Mouse (Mus musculus) heart, embryonic 11.5 days (tissue): ENCODE measurements around the gene Ptges. TPM values are rescaled to one million over a fixed set of nuclear protein-coding genes. Genes with fewer than 3 reads are reported as not detected.

Experiments used
- ATAC-seq: fragments of 200-750 bp; cut with Nextera tagmentation; replicated peaks from 2 replicates; pipeline ENCODE4 v1.8.0; 2017; ENCODE audit warnings: moderate library complexity; ENCODE audit not compliant: insufficient number of reproducible peaks, low FRiP score, low TSS enrichment
- H3K27ac ChIP-seq: fragments of 300-500 bp; sonication (generic); 2 replicates; pipeline ENCODE4 v1.5.1; 2014; ENCODE audit warnings: mild to moderate bottlenecking, low read depth, low read length
- H3K27me3 ChIP-seq: fragments of 300-500 bp; sonication (generic); 2 replicates; pipeline ENCODE4 v1.6.1; 2014; ENCODE audit warnings: mild to moderate bottlenecking, low read length, mixed read lengths; ENCODE audit not compliant: control insufficient read depth, insufficient read depth
- H3K36me3 ChIP-seq: fragments of 300-500 bp; sonication (generic); 2 replicates; pipeline ENCODE4 v1.6.1; 2014; ENCODE audit warnings: mild to moderate bottlenecking, low read length, moderate library complexity, mixed read lengths; ENCODE audit not compliant: control insufficient read depth, insufficient read depth
- H3K4me1 ChIP-seq: fragments of 300-500 bp; sonication (generic); 2 replicates; pipeline ENCODE4 v1.6.1; 2014; ENCODE audit warnings: low read length; ENCODE audit not compliant: control insufficient read depth, insufficient read depth
- H3K4me2 ChIP-seq: fragments of 300-500 bp; sonication (generic); 2 replicates; pipeline ENCODE4 v1.6.1; 2014; ENCODE audit warnings: mild to moderate bottlenecking, moderate library complexity
- H3K4me3 ChIP-seq: fragments of 300-500 bp; sonication (generic); 2 replicates; pipeline ENCODE4 v1.5.1; 2014; ENCODE audit warnings: low read depth, low read length
- H3K9ac ChIP-seq: fragments of 300-500 bp; sonication (generic); 2 replicates; pipeline ENCODE4 v1.6.1; 2014; ENCODE audit warnings: mild to moderate bottlenecking, low read depth, low read length, moderate library complexity
- H3K9me3 ChIP-seq: fragments of 300-500 bp; sonication (generic); replicated peaks from 2 replicates; pipeline ENCODE4 v1.6.1; 2016; ENCODE audit warnings: low read length; ENCODE audit not compliant: control insufficient read depth
- WGBS: fragments of 180-500 bp; shearing (Covaris S2); extraction: QIAGEN DNeasy Blood & Tissue Kit; methylation state at CpG from one replicate; pipeline ENCODE4 v1.1.7; 2014; ENCODE audit not compliant: insufficient replicate concordance; 5-methylcytosine and 5-hydroxymethylcytosine counted together
- polyA plus RNA-seq: library from polyadenylated mRNA; unstranded; fragments of >200 nt; fragmentation: Nextera tagmentation; extraction: Ambion mirVana; gene quantifications from 2 replicates; pipeline ENCODE4 v1.2.1, GENCODE M21; 2014

Ptges gene
- polyA plus RNA-seq, 1 experiment from 2014 or later, result 3.1 TPM

- no peak for ATAC-seq
- 85% methylated on average over 7 of the region's 7 CpGs for WGBS
- Histone ChIP-seq H3K9ac (no peak overlapping the region), H3K4me2 (no peak overlapping the region), H3K4me1 (peaks cover 2% of the 10 kb centered on the region), H3K27me3 (no peaks in the 10 kb centered on the region), H3K27ac (no peak overlapping the region), H3K36me3 (peaks cover 22% of the 10 kb centered on the region), H3K9me3 (no peaks in the 10 kb centered on the region), H3K4me3 (no peak overlapping the region)
These were observed 48.4 kb downstream of the Ptges start for GRCm38 (mm10) chr2:30881215-30881614.

DNA sequence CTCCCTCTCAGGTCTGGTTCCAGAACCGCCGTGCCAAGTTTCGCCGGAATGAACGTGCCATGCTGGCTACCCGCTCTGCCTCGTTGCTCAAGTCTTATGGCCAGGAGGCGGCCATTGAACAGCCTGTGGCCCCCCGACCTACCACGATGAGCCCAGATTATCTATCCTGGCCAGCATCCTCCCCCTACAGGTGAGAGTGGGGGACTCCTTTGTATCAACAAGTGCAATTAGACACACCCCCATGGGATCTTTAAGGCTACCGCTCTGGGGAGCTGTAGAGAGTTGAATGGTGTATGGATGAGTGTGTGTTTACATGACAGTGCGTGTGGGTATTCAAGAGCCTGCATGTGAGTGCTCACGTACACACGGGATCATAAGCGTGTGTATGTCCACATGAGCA lies 50.2 kb downstream of the Ptges start:
- H3K27ac ChIP-seq, result no peak overlapping the region
- H3K4me1 ChIP-seq, result peaks cover 19% of the 10 kb centered on the region
- no peak overlapping the region for H3K9ac ChIP-seq
- H3K9me3 ChIP-seq, result no peaks in the 10 kb centered on the region
- no peak overlapping the region for H3K4me2 ChIP-seq
- peaks cover 17% of the 10 kb centered on the region for H3K36me3 ChIP-seq
- WGBS, result 88% methylated on average over 15 of the region's 15 CpGs
- H3K27me3 ChIP-seq, result no peaks in the 10 kb centered on the region
- H3K4me3 ChIP-seq, result no peak overlapping the region
- ATAC-seq, result no peak

- no peak for ATAC-seq
- no peak overlapping the region for H3K4me2 ChIP-seq
- peaks cover 31% of the 10 kb centered on the region for H3K4me1 ChIP-seq
- H3K27ac ChIP-seq, result 0 out of 2 replicates have a peak overlapping the region, but pooled peaks have one; percentile 10
- peaks cover 12% of the 10 kb centered on the region for H3K36me3 ChIP-seq
- no peaks in the 10 kb centered on the region for H3K9me3 ChIP-seq
- H3K4me3 ChIP-seq, result no peak overlapping the region
- H3K27me3 ChIP-seq, result no peaks in the 10 kb centered on the region
- 45% methylated on average over 11 of the region's 11 CpGs for WGBS
- no peak overlapping the region for H3K9ac ChIP-seq
These were observed 53.8 kb downstream of the Ptges start for GRCm38 (mm10) chr2:30875621-30876432.

DNA sequence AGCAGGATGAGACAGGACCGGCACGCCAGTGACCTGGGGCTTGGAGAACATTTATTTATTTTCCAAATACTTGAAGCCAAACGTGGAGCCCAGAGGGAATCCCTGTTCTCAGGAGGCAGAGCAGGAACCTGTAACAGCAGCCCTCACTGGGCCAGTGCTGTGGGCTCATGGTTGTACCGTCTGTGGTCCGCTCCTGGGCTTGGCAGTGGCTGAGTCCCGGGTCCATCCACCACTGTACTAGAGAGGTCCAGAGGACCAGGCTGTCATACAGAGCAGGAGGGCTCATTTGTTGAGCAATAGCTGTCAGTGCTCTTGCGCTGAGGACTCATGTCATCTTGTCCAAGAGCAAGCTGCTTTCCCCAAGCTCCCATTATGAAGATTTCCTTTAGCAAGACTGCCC lies 54.6 kb downstream of the Ptges start:
- Histone ChIP-seq H3K4me3 (no peak overlapping the region), H3K36me3 (peaks cover 5% of the 10 kb centered on the region), H3K27ac (no peak overlapping the region), H3K9me3 (no peaks in the 10 kb centered on the region), H3K4me1 (peaks cover 31% of the 10 kb centered on the region), H3K4me2 (no peak overlapping the region), H3K9ac (no peak overlapping the region), H3K27me3 (no peaks in the 10 kb centered on the region)
- no peak for ATAC-seq
- WGBS, result 64% methylated on average over 7 of the region's 7 CpGs

DNA sequence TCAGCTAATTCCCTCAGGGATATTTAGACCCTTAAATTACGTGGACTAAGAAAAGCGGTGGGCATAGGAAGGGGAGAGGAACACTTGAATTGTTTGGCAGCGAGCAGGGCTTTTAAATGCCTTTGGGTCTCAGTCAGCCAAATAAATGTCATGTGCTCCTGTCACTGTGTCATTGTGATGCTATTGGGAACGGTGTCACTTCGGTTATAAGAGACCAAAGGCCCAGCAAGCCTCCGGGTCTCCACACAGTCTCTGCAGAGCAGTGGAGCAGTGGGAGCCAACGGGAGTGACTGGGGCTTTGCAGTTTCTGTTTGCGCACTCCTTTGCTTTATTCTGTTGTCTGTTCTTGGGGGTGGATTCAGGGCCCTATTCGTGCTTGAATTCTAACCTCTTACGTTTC lies 55.2 kb downstream of the Ptges start:
- 49% methylated on average over 10 of the region's 10 CpGs for WGBS
- Histone ChIP-seq H3K9ac (no peak overlapping the region), H3K9me3 (no peaks in the 10 kb centered on the region), H3K4me1 (peaks cover 31% of the 10 kb centered on the region), H3K4me2 (no peak overlapping the region), H3K27ac (no peak overlapping the region), H3K27me3 (no peaks in the 10 kb centered on the region), H3K4me3 (no peak overlapping the region), H3K36me3 (peaks cover 5% of the 10 kb centered on the region)
- no peak for ATAC-seq

- Histone ChIP-seq H3K27me3 (no peaks in the 10 kb centered on the region), H3K4me1 (peaks cover 31% of the 10 kb centered on the region), H3K27ac (peak overlapping the region; percentile 30; the same call in 1 of the 2 replicates), H3K36me3 (no peaks in the 10 kb centered on the region), H3K9ac (no peak overlapping the region), H3K4me3 (no peak overlapping the region), H3K4me2 (no peak overlapping the region), H3K9me3 (no peaks in the 10 kb centered on the region)
- no peak for ATAC-seq
- 66% methylated on average over 6 of the region's 6 CpGs for WGBS
These were observed 57.0 kb downstream of the Ptges start for GRCm38 (mm10) chr2:30872669-30873068.

GRCm38 (mm10) chr2:30870863-30871262 lies 58.8 kb downstream of the Ptges start:
- H3K4me2 ChIP-seq, result no peak overlapping the region
- H3K9ac ChIP-seq, result no peak overlapping the region
- no peaks in the 10 kb centered on the region for H3K9me3 ChIP-seq
- WGBS, result 72% methylated on average over 8 of the region's 8 CpGs
- H3K4me3 ChIP-seq, result no peak overlapping the region
- H3K27ac ChIP-seq, result no peak overlapping the region
- H3K27me3 ChIP-seq, result no peaks in the 10 kb centered on the region
- H3K4me1 ChIP-seq, result peaks cover 26% of the 10 kb centered on the region
- H3K36me3 ChIP-seq, result no peaks in the 10 kb centered on the region
- ATAC-seq, result no peak

- H3K9ac ChIP-seq, result peak overlapping the region; percentile 62; the same call in 1 of the 2 replicates
- H3K4me2 ChIP-seq, result peak overlapping the region; percentile 66; the same call in 1 of the 2 replicates
- peaks cover 38% of the 10 kb centered on the region for H3K4me1 ChIP-seq
- no peaks in the 10 kb centered on the region for H3K27me3 ChIP-seq
- H3K4me3 ChIP-seq, result peak overlapping the region; percentile 32; the same call in 1 of the 2 replicates
- H3K36me3 ChIP-seq, result no peaks in the 10 kb centered on the region
- H3K9me3 ChIP-seq, result no peaks in the 10 kb centered on the region
- H3K27ac ChIP-seq, result no peak overlapping the region; the same call in 1 of the 2 replicates
- 45% methylated on average over 3 of the region's 3 CpGs for WGBS
- ATAC-seq, result no peak
These were observed 64.2 kb downstream of the Ptges start for GRCm38 (mm10) chr2:30865426-30865825.

DNA sequence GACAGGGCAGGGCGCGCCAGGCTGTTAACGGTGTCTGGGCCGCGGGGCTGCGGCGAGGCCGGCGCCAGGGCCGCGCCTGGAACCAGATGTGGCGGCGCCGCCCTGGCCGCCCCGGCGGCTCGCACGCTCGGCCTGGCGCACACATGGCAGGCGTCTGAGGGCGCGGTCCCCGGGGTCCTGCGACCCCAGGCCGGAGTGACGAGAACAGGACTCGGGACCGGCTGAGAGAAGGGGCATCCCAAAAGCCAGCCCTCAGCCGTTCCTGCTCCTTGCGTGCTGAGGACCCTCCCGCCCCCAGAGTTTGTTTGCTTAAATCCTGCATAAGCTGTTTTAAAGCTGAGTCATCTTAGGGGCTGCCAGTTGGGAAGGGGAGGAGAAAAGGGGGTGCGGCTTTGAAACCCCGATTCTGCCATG lies 64.7 kb downstream of the Ptges start:
- no peaks in the 10 kb centered on the region for H3K27me3 ChIP-seq
- peak overlapping the region; percentile 71 for H3K27ac ChIP-seq
- peaks cover 38% of the 10 kb centered on the region for H3K4me1 ChIP-seq
- H3K9ac ChIP-seq, result peak overlapping the region; percentile 62
- H3K9me3 ChIP-seq, result no peaks in the 10 kb centered on the region
- no peaks in the 10 kb centered on the region for H3K36me3 ChIP-seq
- H3K4me3 ChIP-seq, result peak overlapping the region; percentile 32
- H3K4me2 ChIP-seq, result peak overlapping the region; percentile 66
- 4% methylated on average over 35 of the region's 35 CpGs for WGBS
- ATAC-seq, result peak; percentile 53; the same call in 1 of the 2 replicates
